Mouse (Mus musculus) embryo, embryonic 10.5 days (tissue): ENCODE results near the gene Golph3.

Source experiments
- DNase-seq: peaks from one replicate; pipeline ENCODE4 v3.0.0-alpha.2; 2015; ENCODE audit warnings: low spot score

Golph3 gene

DNA sequence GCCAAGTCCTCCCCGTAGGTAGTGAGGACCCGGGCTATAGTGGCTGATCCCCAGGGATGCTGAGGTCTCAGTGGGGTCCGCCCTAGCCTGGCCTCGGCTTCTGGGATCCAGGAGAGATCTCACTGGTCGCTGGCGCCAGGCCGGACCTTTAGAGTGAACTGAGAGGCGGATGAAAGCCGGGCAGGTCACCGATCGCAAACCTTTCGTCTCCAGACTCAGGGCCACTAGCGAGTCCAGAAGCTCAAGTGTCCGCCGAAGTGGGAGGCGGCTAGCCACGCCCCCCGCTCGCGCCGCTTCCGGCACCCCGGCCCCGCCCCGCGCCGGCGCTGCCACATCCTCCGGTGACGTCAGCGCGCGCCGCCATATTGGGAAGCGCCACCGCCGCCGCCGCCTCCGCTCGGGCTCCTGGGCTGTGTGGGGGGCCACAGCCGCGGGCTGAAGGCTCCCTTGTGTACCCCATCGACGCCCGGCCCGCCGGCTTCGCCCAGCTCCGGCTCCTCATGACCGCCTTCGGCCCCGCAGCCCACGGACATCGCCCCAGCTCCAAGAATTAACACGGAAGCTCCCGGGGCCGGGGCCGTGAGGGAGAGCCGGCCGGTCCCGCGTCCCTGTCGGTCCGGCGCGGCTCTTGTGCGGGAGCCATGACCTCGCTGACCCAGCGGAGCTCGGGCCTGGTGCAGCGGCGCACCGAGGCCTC lies at the start of gene Golph3:
TSS of gene Golph3 (plus strand) at position 360 of the 697 bp plus-strand sequence.
- peak; percentile 97 for DNase-seq

DNA sequence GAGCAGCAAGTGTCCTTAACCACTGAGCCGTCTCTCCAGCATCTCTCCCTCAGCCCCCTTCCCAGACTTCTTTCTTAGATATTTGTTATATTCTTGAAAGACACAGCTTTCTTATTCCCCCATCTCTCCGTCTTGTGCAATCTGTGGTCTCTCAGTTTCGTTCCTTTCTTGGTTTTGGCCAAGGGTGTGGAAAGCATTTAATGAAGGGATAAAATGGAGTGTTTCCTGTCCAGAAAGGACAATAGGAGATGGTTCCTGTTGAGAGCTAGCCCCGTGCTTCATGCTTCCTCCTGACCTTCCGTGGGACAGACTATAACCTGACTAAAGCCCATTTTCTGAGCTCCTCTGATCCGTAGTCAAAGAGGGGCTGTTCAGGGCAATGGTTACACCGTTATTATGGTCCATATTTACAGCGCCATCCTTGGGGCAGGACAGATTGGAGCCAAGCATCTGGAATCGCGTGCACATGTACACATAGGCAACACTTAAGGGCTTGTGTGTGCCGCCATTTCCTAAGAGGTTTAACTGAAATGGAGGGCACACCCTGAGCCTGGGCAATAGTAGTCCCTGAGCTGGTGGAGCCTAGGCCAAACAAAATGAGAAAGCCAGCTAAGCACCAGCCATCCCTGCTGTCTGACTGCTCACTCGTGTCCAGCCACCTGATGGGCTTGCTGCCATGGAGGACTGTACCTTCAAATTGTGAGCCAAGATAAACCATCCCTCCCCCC lies 47.8 kb upstream of the Golph3 start:
- no peak for DNase-seq

DNA sequence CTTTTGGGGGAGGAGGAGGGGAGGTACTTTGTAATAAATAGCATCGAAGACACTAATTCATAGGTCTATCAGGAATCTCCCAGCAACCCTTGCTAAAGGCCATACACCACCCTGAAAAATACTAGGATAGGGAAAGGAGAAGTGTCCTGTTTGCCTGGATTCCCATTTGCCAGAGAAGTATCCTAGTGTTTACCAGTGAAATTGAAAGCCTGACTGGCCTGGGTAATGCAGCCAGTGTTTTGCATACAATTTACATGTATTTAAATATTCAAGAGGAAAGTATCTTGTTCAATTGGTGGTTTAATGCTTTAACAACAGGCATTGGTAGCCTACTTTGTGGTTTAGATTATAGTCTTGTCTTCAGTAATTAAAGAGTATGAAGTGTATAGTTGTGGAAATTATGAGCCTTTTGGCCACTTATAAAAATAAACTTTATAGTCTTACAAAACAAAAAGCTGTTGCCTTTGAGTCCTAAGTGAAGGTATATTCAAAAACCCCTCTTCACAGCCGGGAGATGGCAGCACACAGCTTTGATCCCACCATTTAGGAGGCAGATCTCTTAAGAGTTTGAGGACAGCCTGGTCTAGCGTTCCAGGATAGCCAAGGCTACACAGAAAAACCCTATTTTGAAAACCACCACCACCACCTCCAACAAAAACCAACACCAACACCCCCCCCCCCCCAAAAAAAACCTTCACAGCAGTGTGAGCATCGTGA lies 47.0 kb upstream of the Golph3 start:
- no peak for DNase-seq

DNA sequence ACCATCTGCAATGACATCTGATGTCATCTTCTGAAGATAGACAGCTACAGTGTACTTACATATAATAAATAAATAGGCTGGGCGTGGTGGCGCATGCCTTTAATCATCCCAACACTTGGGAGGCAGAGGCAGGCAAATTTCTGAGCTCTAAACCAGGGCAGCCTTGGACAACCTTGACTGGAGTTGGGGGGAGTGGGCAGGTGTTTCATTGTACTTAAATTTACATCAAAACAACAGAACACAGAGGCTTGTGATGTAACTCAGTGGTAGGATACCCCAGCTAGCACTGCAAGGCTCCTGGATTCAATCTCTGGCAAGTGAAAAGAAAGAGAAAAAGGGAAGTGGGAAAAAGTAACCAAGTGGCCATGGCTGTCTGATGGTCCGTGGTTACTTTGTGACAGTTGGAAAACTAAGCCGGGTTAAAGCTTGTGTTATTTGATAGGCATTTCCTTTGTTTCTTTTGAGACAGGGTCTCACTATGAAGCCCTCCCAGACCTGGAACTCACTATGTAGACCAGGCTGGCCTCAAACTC lies 46.1 kb upstream of the Golph3 start:
- DNase-seq, result no peak

DNA sequence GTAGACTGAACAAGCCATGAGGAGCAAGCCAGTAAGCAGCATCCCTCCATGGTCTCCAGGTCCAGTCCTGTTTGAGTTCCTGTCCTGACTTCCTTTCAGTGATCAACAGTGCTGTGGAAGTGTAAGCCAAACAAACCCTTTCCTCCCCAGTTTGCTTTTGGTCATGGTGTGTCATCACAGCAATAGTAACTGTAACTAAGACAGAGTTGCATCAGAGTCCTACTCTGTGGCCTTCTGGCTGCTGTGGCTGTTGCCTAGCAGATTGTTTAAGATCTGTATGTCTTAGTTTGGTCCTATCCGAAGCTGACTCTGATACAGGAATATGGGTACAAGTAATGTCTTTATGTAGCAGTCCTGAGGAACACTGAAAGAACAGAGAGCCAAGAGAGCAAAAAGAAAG lies 41.4 kb upstream of the Golph3 start:
- DNase-seq, result no peak

DNA sequence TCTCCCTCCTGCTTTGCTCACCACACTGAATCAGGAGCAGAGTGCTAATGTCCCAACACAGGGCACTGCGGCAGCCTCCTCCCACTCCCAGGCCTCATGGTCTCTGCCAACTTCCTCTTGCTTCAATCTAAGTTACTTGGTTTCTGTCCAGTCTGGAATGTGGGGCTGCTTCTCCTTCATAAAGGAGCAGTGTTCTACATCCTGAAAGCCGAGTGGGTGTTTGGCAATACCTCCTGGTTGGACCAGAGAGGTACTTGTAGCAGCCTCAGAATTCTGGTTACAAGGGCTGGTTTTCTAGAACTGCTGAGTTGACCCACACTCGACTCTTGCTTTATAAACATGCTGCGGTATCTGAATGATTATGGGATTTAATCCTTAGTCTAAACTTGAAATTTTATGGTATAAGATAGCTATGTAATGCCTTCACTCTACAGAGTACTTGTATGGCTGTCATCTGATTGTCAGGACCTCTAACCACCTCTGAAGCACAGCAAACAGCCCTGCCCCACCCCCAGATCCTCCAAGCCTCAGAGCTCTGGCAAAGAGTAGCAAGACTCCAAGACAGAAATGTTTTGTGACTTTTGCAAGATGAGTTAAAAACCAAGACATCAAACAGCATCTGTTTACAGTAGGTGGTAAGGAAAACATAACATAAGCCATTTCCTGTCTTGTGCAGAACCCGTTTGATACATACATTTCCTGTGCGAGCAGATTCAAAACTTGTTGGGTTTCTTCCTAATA lies 36.3 kb upstream of the Golph3 start:
- no peak for DNase-seq

DNA sequence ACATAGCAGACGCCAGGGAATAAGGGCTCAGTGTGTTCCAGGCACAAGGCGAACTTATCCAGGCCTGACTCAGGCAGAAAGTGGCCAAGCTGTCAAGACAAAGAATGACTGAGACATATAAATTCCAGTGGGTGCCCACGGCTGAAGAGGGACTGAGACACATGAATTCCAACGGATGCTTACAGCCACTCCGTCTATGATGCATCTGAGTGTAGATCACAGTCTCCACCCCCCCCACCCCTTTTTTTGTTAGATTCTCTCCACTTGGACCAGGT lies 35.8 kb upstream of the Golph3 start:
- DNase-seq, result no peak

DNA sequence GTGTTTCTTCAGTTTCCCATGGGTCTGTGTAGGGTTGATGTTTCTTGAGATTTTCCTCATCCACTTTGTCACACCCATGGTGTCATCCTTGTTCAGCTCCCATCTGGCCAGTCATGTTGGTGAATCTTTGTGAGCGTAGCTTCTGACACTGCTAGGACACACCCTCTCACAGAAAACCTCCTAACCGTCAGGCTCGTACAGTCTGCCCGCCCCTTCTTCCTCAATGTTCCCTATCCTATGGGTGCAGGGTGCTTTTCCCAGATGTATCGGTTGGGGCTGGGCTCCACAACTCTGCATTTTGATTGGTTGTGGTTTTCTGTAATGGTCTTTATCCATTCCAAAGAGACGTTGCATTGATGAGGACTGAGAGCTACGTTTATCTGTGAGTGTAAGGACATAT lies 30.9 kb upstream of the Golph3 start:
- no peak for DNase-seq

DNA sequence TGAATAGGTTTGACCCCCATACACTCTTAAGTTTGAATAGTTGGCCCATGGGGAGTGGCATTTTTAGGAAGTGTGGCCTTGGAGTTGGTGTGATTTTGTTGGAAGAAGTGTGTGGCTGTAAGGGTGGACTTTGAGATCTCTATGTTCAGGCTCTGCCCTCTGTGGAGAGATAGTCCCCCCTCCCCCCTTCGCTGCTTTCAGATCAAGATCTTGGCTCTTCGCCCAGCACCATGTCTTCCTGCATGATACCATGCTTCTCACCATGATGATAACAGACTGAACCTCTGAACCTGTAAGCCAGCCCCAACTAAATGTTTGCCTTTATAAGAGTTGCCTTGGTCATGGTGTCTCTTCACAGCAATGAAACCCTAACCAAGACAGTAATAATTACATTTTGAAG lies 29.5 kb upstream of the Golph3 start:
- DNase-seq, result no peak

DNA sequence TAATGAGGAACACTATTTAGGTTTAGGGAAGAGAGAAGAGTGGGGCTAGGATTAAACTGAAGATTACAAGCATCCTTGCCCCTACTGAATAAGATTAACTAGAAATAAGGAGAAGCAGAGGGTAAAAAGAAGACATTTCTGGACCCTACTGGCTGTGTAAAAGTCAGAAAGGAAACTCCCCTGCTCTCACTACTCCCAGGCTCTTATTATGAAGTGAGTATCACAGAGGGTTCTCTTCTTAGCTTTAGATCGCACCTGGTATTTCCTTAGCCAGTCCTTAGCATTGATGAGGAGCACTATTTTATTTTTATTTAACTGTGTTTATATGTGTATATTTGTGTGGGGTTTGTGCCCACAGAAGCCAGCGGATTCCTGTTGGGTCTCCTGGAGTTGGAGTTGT lies 25.0 kb upstream of the Golph3 start:
- DNase-seq, result no peak

DNA sequence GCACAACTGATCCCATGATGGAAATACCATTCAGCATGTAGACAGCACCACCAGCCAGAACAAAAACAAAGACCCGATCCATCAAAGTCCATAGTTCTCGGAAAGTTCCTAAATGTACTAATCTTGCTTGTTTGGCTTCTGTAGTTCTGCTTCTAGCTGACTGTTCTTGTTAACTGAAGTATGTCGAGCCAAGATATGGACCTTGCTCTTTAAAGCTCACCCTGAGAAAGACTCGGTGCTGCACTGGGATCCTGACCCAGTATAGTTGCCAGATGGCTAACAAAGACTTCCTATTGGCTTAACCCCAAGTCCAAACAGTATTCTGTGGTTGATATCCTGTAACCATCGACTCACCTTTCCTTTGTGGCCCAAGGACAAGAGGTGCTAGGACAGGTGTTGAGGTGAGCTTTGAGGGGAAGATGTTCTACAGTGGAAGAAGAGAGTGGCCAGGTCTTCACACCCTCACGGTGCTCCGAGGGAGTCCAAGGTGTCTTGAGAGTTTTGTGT lies 23.0 kb upstream of the Golph3 start:
- DNase-seq, result no peak

DNA sequence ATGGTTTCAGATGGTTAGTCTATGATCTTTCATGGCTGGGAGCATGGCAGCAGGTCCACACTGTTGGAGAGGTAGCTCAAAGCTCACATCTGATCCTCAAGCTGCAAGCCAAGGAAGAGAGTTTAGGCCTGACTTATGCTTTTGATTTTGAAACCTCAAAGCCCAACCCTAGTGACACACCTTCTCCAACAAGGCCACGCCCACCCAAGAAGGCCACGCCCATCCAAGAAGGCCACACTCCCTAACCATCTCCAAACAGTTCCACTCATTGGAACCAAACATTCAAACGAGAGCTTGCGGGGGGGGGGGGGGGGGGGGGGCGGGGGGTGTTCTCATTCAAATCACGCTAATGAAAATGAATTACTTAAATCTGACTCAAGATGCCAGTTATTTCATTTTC lies 19.5 kb upstream of the Golph3 start:
- DNase-seq, result no peak

DNA sequence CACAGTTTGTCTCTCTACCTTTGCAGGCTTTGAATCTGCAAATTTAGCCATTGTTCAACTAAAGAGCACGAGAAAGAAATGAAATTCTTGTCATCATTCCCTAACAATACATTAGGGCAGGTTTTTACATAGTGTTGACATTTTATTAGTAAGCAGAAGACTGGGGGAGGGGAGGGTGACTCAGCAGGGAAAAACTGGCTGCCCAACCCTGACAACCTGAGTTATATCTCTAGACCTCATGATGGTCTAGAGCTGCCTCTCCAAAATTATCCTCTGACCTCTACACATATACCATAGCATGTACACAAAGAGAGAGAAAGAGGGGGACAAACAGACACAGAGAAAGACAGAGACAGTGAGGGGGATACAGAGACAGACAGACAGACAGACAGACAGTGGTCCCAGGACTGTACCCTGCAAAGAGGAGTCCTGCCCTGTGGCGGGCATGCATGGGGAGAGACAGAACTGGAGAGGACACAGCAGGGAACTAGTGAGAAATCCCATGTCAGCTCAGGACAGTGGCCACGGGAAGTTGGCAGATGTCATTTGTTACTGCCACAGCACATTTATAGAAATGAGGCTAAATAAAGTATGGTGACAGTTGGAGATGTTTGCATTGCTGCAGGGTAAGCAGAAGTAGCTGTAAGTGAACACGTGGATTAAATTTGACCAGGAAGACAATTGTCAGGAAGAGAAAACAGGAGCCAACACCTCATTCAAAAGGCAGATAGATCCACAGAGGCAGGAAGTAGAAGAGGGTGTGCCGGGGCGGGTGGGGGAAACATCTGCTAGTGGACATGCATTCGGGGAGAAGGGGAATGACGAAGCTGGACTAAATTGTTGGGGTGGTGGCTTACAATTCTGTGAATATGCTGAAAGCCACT lies 14.8 kb upstream of the Golph3 start:
- DNase-seq, result no peak

DNA sequence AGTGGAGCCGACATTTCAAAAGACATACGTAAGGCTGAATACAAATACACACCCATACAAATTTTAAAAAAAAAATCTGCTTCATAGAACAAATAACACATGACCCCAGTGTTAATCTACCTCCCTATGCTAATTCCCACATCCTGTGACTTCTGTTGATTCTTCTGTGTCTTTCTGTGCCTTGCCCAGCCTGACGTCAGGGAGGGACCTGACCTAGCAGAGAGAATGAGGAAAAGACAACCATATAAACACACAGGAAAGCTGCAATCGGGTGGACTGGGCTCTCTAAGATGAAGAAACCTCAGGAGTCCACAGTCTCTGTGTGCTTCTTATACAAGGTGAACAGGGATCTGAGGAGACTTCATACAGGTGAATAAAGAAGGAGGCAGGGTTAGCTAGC lies 14.1 kb upstream of the Golph3 start:
- no peak for DNase-seq

DNA sequence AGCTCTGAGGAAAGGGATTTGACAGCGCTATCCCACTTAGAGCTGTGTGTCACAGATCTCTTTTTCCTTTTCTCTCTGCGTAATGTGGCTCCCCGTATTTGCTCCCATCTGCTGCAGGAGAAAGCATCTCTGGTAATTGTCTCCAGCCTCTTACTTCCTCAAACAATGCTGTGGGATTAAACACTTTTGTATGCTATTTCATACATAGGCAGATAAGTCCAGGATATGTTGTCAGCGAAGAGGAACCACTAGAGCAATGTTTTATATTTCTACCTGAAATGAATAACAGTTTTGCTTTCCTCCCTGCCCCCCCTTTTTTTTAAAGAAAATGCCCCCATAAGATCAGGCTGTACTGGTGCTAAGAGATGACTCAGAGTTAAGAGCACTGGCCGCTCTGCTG lies 12.7 kb upstream of the Golph3 start:
- no peak for DNase-seq

DNA sequence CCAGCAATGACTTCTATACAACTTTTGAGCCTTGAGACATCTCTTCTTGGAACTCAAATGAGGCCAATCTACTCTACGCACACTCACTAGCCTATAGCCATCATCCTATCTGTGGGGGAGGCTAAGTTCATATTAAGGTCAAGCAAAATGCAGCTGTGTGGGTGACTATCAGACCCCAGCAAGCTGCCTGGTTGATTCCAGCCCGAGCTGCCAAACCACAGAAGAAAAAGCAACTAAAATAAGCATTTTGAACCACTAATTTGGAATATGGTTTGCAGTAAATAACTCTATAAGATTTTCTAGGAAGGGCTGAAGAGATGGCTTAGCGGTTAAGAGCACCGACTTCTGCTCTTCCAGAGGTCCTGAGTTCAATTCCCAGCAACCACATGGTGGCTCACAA lies 10.6 kb upstream of the Golph3 start:
- DNase-seq, result no peak

DNA sequence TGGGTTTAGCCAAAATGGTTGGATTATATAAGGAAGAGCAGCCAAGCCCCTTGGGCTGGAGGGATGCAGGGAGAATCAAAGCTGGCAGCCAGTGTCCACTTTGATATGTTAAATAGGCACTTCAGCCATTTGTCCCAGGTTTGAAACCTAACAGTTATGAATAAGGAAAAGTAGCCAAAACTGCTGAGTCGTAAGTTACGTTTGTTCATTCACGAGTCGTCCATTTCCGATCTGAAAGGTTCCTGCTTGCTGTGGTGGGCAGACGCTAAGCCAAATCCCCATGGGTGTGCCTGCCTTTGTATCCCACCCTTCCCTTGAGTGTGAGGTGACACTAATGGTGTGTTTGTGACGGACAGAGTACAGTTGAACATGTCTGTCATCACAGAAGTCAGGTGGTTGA lies 9.8 kb upstream of the Golph3 start:
- no peak for DNase-seq

DNA sequence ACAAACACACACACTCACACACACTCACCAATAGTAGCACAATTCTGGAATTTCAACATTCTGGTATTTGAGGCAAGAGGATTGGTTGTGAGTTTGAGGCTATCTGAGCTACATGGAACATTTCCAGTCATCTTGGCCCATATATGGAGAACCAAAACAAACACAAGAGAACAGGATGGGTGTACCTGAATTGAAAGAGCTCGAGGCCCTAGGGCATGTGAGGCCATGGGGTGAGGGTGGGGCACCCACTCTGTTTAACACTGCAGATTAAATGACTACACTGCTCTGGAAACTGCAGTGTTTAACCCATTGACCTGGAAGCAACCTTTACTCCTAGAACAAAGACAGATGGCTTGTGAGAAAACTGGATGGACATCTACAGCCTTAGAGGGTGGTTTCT lies 8.0 kb upstream of the Golph3 start:
- no peak for DNase-seq

DNA sequence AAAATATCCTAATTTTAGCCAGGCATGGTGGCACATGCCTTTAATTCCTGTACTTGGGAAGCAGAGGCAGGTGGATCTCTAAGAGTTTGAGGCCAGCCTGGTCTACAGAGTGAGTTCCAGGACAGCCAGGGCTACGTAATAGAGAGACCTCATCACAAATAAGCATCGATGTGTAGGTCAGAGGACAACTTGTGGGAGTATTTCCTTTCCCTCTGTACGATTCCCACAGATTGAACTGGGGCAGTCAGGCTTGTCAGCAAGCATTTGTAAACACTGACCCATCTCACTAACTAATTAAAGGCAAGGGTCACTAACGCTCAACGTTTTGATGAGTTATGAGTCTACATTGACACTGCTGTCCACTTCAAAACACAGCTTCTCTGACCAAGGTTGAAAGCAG lies 6.7 kb upstream of the Golph3 start:
- no peak for DNase-seq

DNA sequence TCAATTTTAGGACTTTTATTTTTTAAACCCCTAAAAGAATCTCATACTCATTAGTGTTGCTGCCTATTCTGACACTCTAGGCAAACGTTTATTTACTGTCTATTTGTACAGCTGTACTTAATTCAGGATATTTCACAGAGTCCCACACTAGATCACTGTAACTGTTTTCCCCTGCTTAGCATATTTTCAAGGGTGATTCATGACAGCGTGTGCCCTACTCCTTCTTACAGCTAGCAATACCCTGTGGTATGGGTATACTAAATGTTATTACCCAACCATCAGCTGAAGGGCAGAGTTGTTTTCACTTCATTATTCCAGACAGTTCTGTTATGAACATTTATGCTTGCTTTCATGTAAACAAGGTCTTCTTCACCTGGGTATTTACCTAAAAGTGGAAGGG lies 5.3 kb upstream of the Golph3 start:
- no peak for DNase-seq

DNA sequence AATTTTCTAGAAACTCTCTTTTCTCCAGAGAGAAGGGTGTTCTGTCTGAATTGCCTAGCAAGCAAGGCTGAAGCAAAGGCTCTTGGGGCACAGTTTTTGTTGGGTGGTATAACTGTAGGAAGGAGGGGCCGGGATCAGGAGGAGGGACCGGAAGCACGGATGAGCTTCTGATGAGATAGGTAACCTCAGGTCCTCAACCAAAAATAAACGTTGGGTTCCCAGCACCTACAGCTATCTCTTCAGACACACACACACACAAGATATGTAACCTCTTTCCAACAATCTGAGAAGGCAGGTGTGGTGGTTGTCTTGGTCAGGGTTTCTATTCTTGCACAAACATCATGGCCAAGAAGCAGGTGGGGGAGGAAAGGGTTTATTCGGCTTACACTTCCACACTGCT lies 4.0 kb upstream of the Golph3 start:
- DNase-seq, result no peak
